Mouse (Mus musculus): ENCODE data around the gene Gm4307.
A peak's percentile ranks its signal among the peaks of the same experiment; 100 is the strongest.
"Not testable (repeated sequence)": the region's sequence is repeated elsewhere in the genome, so short reads cannot be mapped to it uniquely, and the experiment has no call there.

Gene Gm4307

GRCm38 (mm10) chr10:100361038-100361437, at the start of gene Gm4307:
Gene Gm4307 (plus strand): TSS chr10:100361338.
- not testable (repeated sequence) for DNase-seq (ENCODE audit: low read depth, low spot score)

- DNase-seq (ENCODE audit: low read depth, low spot score): not testable (repeated sequence)
Observed at GRCm38 (mm10) chr10:100335376-100335775, 25.8 kb upstream of the Gm4307 start, which contains the start of gene Gm4301. Gene Gm4301 (plus strand): TSS chr10:100335676.

GRCm38 (mm10) chr10:100340536-100340935, 20.6 kb upstream of the Gm4307 start, which contains the start of gene Gm4302:
Gene Gm4302 (plus strand): TSS chr10:100340836.
- DNase-seq (ENCODE audit: low read depth, low spot score): not testable (repeated sequence)

GRCm38 (mm10) chr10:100345672-100346071, 15.5 kb upstream of the Gm4307 start, which contains the start of gene Gm4303:
Gene Gm4303 (plus strand): TSS chr10:100345972.
- DNase-seq (ENCODE audit: low read depth, low spot score): not testable (repeated sequence)

GRCm38 (mm10) chr10:100350793-100351192, 10.3 kb upstream of the Gm4307 start, which contains the start of gene Gm4305:
Gene Gm4305 (plus strand): TSS chr10:100351093.
- not testable (repeated sequence) for DNase-seq (ENCODE audit: low read depth, low spot score)

GRCm38 (mm10) chr10:100356841-100357240, 4.3 kb upstream of the Gm4307 start:
- not testable (repeated sequence) for DNase-seq (ENCODE audit: low read depth, low spot score)

- not testable (repeated sequence) for DNase-seq (ENCODE audit: low read depth, low spot score)
Observed at GRCm38 (mm10) chr10:100382460-100382859, 21.3 kb downstream of the Gm4307 start, which contains the start of gene Gm4312. Gene Gm4312 (minus strand): TSS chr10:100382560.

- peak; percentile 13 for DNase-seq (ENCODE audit: low read depth, low spot score)
Observed at GRCm38 (mm10) chr10:100402301-100402700, 41.2 kb downstream of the Gm4307 start.
